Mouse (Mus musculus) urinary bladder, postnatal 25 days (tissue): ENCODE data around the gene Hes3.

Experiments used
- DNase-seq: peaks from one replicate; pipeline ENCODE4 v3.0.0; 2022; ENCODE audit warnings: low spot score

Hes3 gene

GRCm38 (mm10) chr4:152291562-152291961, at the start of gene Hes3:
Hes3 (minus strand) TSS chr4:152291662.
- no peak for DNase-seq

- no peak for DNase-seq
These were observed 49.3 kb upstream of the Hes3 start for GRCm38 (mm10) chr4:152340584-152341284.

- DNase-seq = no peak
These were observed 47.9 kb upstream of the Hes3 start for GRCm38 (mm10) chr4:152339293-152339790.

GRCm38 (mm10) chr4:152338419-152339292, 47.2 kb upstream of the Hes3 start, which contains the start of gene Chd5:
Chd5 (plus strand) TSS chr4:152338651.
- DNase-seq = no peak

- DNase-seq = no peak
These were observed 46.3 kb upstream of the Hes3 start for GRCm38 (mm10) chr4:152337772-152338171.

GRCm38 (mm10) chr4:152333587-152333986, 42.1 kb upstream of the Hes3 start:
- no peak for DNase-seq

- DNase-seq = peak; percentile 60
These were observed 41.5 kb upstream of the Hes3 start for GRCm38 (mm10) chr4:152332952-152333351.

GRCm38 (mm10) chr4:152328691-152329090, 37.2 kb upstream of the Hes3 start:
- peak; percentile 40 for DNase-seq

GRCm38 (mm10) chr4:152326543-152326942, 35.1 kb upstream of the Hes3 start:
- DNase-seq = no peak

GRCm38 (mm10) chr4:152325574-152326411, 34.3 kb upstream of the Hes3 start, which contains the start of gene Rpl22:
Rpl22 (plus strand) TSS chr4:152325742.
- DNase-seq = peak; percentile 79

GRCm38 (mm10) chr4:152324641-152325562, 33.4 kb upstream of the Hes3 start:
- DNase-seq = no peak

GRCm38 (mm10) chr4:152321464-152321863, 30.0 kb upstream of the Hes3 start:
- no peak for DNase-seq

GRCm38 (mm10) chr4:152318517-152319234, 27.2 kb upstream of the Hes3 start, which contains the start of gene Rnf207:
Rnf207 (minus strand) TSS chr4:152318993.
- DNase-seq = peak; percentile 56

- DNase-seq = no peak
These were observed 26.2 kb upstream of the Hes3 start for GRCm38 (mm10) chr4:152317631-152318033.

GRCm38 (mm10) chr4:152315498-152316213, 24.2 kb upstream of the Hes3 start:
- no peak for DNase-seq

GRCm38 (mm10) chr4:152313934-152314333, 22.5 kb upstream of the Hes3 start:
- DNase-seq = no peak

- no peak for DNase-seq
These were observed 21.8 kb upstream of the Hes3 start for GRCm38 (mm10) chr4:152313211-152313632.

GRCm38 (mm10) chr4:152312186-152312585, 20.7 kb upstream of the Hes3 start:
- DNase-seq = no peak

GRCm38 (mm10) chr4:152307542-152307941, 16.1 kb upstream of the Hes3 start:
- no peak for DNase-seq
